Mouse (Mus musculus) kidney, embryonic 16.5 days (tissue): Measurements from ENCODE around the gene Rrad. TPM values are rescaled to one million over a fixed set of nuclear protein-coding genes. Genes with fewer than 3 reads are reported as not detected.

ENCODE experiments used
- ATAC-seq: fragments of 200-750 bp; cut with Nextera tagmentation; 2 replicates; pipeline ENCODE4 v1.8.0; 2017; ENCODE audit warnings: moderate TSS enrichment; ENCODE audit not compliant: low FRiP score, low TSS enrichment
- H3K27ac ChIP-seq: fragments of 300-500 bp; sonication (generic); 2 replicates; pipeline ENCODE4 v1.5.1; 2014; ENCODE audit warnings: low read length
- H3K27me3 ChIP-seq: fragments of 300-500 bp; sonication (generic); 2 replicates; pipeline ENCODE4 v1.6.1; 2014; ENCODE audit warnings: low read length, control low read depth, mixed read lengths; ENCODE audit not compliant: insufficient read depth
- H3K36me3 ChIP-seq: fragments of 300-500 bp; sonication (generic); 2 replicates; pipeline ENCODE4 v1.6.1; 2014; ENCODE audit warnings: low read length, control low read depth, mixed read lengths; ENCODE audit not compliant: insufficient read depth
- H3K4me1 ChIP-seq: fragments of 300-500 bp; sonication (generic); 2 replicates; pipeline ENCODE4 v1.6.1; 2014; ENCODE audit warnings: low read length, control low read depth, mixed read lengths; ENCODE audit not compliant: insufficient read depth
- H3K4me2 ChIP-seq: fragments of 300-500 bp; sonication (generic); replicated peaks from 2 replicates; pipeline ENCODE4 v1.6.1; 2014; ENCODE audit warnings: low read depth, low read length
- H3K4me3 ChIP-seq: fragments of 300-500 bp; sonication (generic); 2 replicates; pipeline ENCODE4 v1.5.1; 2014; ENCODE audit warnings: mild to moderate bottlenecking, low read length
- H3K9ac ChIP-seq: fragments of 300-500 bp; sonication (generic); replicated peaks from 2 replicates; pipeline ENCODE4 v1.6.1; 2014; ENCODE audit warnings: low read length
- H3K9me3 ChIP-seq: fragments of 300-500 bp; sonication (generic); 2 replicates; pipeline ENCODE4 v1.6.1; 2016; ENCODE audit warnings: low read length, control low read depth
- WGBS: fragments of 180-500 bp; shearing (Covaris S2); extraction: QIAGEN DNeasy Blood & Tissue Kit; methylation state at CpG from one replicate; pipeline ENCODE4 v1.1.7; 2014; 5-methylcytosine and 5-hydroxymethylcytosine counted together
- polyA plus RNA-seq: library from polyadenylated mRNA; unstranded; fragments of >200 nt; fragmentation: Nextera tagmentation; extraction: Ambion mirVana; gene quantifications from 2 replicates; pipeline ENCODE4 v1.2.1, GENCODE M21; 2015

Rrad gene
- polyA plus RNA-seq, 1 experiment from 2014 or later = 15.0 TPM

DNA sequence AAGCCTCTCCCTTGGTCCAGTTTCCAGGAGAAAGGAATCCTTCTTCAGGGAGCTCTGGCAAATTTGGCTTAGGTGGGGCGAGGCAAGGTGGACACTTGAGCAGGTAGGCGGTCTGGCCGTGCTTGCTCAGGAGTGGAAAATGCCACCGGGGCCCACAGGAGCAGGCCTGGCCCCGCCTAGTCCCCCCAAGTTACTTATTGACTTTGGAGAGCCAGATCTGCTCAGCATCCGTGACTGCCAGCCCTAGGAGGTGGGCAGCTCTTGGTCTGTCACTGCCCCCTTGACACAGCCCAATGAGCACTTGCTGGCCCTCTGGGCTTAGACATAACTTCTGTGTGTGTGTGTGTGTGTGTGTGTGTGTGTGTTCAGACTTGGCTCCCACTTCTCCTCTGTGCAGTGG, 7.0 kb downstream of the Rrad start, which contains the start of gene Cdh16:
Gene Cdh16 (minus strand): TSS at position 236 of the 400 bp plus-strand sequence.
- ATAC-seq = peak; percentile 97
- 46% methylated on average over 6 of the region's 6 CpGs for WGBS
- peak within 1 kb of the TSS; percentile 94 for H3K27ac ChIP-seq
- no peaks in the 10 kb centered on the region for H3K9me3 ChIP-seq
- peak within 1 kb of the TSS; percentile 35 for H3K4me3 ChIP-seq
- H3K27me3 ChIP-seq = no peaks in the 10 kb centered on the region
- H3K9ac ChIP-seq = peak within 1 kb of the TSS; percentile 43
- peak within 1 kb of the TSS; percentile 43 for H3K4me2 ChIP-seq
- H3K36me3 ChIP-seq = no peaks in the 10 kb centered on the region; the same call in 1 of the 2 replicates
- no peaks in the 10 kb centered on the region for H3K4me1 ChIP-seq

- WGBS = 78% methylated on average over 5 of the region's 5 CpGs
- Histone ChIP-seq H3K9ac (no peak overlapping the region), H3K4me1 (no peaks in the 10 kb centered on the region)
These were observed 10.4 kb downstream of the Rrad start for GRCm38 (mm10) chr8:104620765-104621164.

GRCm38 (mm10) chr8:104613119-104613518, 18.0 kb downstream of the Rrad start:
- peaks cover 9% of the 10 kb centered on the region; the same call in 1 of the 2 replicates for H3K36me3 ChIP-seq
- H3K27me3 ChIP-seq = no peaks in the 10 kb centered on the region
- H3K4me1 ChIP-seq = no peaks in the 10 kb centered on the region
- WGBS = 58% methylated on average over 4 of the region's 4 CpGs
- H3K4me3 ChIP-seq = no peak overlapping the region
- no peaks in the 10 kb centered on the region for H3K9me3 ChIP-seq
- no peak for ATAC-seq
- H3K27ac ChIP-seq = no peak overlapping the region
- H3K4me2 ChIP-seq = no peak overlapping the region
- no peak overlapping the region for H3K9ac ChIP-seq

More at GRCm38 (mm10) chr8:104620765-104621164, 10.4 kb downstream of the Rrad start:
- H3K27me3 ChIP-seq = no peaks in the 10 kb centered on the region
- no peak for ATAC-seq
- no peak overlapping the region for H3K4me3 ChIP-seq
- H3K36me3 ChIP-seq = peaks cover 9% of the 10 kb centered on the region
- H3K27ac ChIP-seq = no peak overlapping the region
- H3K9me3 ChIP-seq = no peaks in the 10 kb centered on the region
- H3K4me2 ChIP-seq = no peak overlapping the region

GRCm38 (mm10) chr8:104611613-104612012, 19.5 kb downstream of the Rrad start:
- H3K36me3 ChIP-seq = peaks cover 6% of the 10 kb centered on the region; the same call in 1 of the 2 replicates
- H3K9me3 ChIP-seq = no peaks in the 10 kb centered on the region
- peaks cover 3% of the 10 kb centered on the region; the same call in 1 of the 2 replicates for H3K4me1 ChIP-seq
- no peak overlapping the region for H3K27ac ChIP-seq
- H3K4me3 ChIP-seq = no peak overlapping the region
- H3K4me2 ChIP-seq = no peak overlapping the region
- no peak for ATAC-seq
- H3K27me3 ChIP-seq = no peaks in the 10 kb centered on the region
- no peak overlapping the region for H3K9ac ChIP-seq
- 78% methylated on average over 4 of the region's 4 CpGs for WGBS

DNA sequence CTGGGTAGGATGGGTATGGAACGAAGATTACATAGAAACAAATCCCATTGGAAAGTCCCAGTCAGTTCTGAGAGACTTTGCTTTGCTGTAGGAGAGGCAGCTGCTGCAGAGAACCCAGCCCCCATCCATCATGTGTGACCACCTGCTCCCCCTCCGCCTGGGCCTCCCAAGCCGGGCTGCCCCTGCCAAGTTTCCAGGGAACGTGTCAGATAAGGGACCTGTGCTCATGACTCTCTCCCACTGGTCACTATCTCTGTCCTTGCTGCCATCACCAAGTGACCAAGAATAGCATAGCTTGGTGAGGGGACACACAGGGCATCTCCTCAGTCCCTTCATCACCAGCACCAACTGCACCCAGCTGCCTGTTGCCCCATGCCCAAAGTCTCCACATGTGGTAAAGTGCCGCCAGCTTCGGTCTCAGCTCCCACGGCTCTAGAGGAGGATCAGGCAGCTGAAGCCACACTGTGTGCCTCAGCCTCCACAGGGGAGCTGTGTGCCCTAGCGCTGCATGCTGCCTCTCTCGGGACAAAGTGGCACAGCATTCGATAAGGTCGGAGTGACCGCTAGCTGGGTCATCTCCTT, 20.9 kb downstream of the Rrad start:
- 77% methylated on average over 12 of the region's 12 CpGs for WGBS
- no peak for ATAC-seq
- H3K9ac ChIP-seq = no peak overlapping the region
- H3K36me3 ChIP-seq = no peaks in the 10 kb centered on the region
- peaks cover 12% of the 10 kb centered on the region for H3K4me1 ChIP-seq
- no peak overlapping the region for H3K4me2 ChIP-seq
- no peaks in the 10 kb centered on the region for H3K27me3 ChIP-seq
- no peaks in the 10 kb centered on the region for H3K9me3 ChIP-seq
- H3K4me3 ChIP-seq = no peak overlapping the region
- H3K27ac ChIP-seq = no peak overlapping the region

DNA sequence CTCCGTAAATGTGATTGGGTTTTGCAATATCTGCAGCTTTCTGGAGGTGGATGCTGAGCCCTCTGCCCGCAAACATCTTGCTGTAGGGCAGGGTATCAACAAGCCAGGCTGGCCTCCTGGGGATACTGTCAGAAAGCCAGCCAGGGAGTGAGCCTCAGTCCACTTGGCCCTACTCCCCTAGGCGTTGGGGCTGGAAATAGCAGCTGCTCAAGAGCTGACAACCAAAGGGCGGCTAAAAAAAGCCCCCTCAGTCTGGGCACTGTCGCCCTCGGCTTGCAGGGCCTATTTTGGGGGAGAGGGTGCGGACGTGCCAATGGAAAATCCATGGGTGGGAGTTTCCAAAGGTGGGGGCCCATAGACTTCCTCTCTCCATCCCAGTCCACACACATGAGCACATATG, 21.9 kb downstream of the Rrad start:
- Histone ChIP-seq H3K36me3 (no peaks in the 10 kb centered on the region), H3K4me3 (no peak overlapping the region), H3K27ac (no peak overlapping the region), H3K4me1 (peaks cover 12% of the 10 kb centered on the region), H3K9me3 (no peaks in the 10 kb centered on the region), H3K27me3 (no peaks in the 10 kb centered on the region), H3K4me2 (no peak overlapping the region), H3K9ac (no peak overlapping the region)
- WGBS = 81% methylated on average over 8 of the region's 8 CpGs
- no peak for ATAC-seq

DNA sequence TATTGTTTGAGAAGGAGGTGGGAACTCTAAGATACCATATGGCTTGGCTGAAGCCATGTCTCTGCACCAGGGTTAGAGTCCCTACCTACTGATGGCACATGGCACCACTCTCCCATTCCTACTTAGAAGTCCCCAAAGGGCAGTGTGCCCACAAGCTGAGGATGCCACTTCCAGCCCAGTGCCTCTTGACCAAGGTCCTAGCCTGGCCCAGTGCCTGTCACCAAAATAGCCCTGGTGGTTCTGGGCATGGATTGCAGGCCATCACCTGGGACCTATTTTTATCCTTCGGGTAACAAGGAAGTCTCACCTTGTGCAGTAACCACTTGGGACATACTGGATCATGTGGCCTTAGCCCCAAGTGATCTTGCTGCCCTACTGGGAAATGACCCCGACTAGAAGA, 23.2 kb downstream of the Rrad start:
- Histone ChIP-seq H3K4me3 (no peak overlapping the region), H3K27me3 (no peaks in the 10 kb centered on the region), H3K36me3 (no peaks in the 10 kb centered on the region), H3K4me2 (no peak overlapping the region), H3K9ac (no peak overlapping the region), H3K9me3 (no peaks in the 10 kb centered on the region), H3K4me1 (peaks cover 17% of the 10 kb centered on the region), H3K27ac (no peak overlapping the region)
- no peak for ATAC-seq
- 76% methylated on average over 2 of the region's 2 CpGs for WGBS

DNA sequence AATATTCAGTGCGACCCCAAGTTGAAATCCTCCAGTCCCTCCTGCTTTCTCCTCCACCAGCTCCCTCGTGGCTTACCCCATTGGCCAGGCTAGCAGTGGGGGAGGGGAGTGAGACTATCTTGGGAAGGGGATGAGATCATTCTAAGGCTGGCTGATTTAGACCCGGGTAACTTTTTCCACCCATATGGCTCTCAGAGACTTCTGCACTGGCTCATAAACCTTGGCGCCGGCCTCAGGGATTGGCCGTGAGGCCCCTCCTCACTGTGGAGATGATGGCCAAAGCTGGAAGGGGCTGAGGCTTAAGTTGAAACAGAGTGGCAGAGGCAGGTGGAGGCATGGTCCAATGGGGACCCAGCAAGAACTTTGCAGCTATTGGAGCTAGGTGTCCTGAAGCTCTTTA, 24.8 kb downstream of the Rrad start:
- 8% methylated on average over 6 of the region's 6 CpGs for WGBS
- Histone ChIP-seq H3K4me3 (no peak overlapping the region), H3K27me3 (no peaks in the 10 kb centered on the region), H3K27ac (peak overlapping the region; percentile 40), H3K9me3 (no peaks in the 10 kb centered on the region), H3K36me3 (no peaks in the 10 kb centered on the region), H3K4me1 (peaks cover 29% of the 10 kb centered on the region), H3K4me2 (no peak overlapping the region), H3K9ac (0 out of 2 replicates have a peak overlapping the region, but pooled peaks have one; percentile 28)
- ATAC-seq = peak; percentile 46

DNA sequence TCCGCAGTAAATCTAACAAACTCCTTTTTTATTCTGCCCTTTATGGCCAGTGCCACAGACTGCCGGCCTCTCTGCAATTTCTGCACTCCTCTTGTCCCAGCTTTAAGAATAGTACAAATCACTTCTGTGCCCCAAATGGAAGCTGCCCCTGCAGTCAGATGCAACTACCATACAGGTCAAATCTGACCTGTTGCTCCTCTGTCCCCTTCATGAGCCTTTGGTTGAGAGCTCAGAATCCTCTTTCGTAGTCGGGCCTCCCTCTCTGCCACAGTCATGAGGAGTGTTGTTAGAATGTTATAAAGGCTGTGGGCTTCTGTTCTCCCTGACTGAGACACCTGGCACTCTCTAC, 27.9 kb downstream of the Rrad start:
- Histone ChIP-seq H3K4me3 (no peak overlapping the region), H3K27me3 (no peaks in the 10 kb centered on the region), H3K27ac (no peak overlapping the region), H3K9ac (peak overlapping the region; percentile 55), H3K4me2 (peak overlapping the region; percentile 23; the same call in 1 of the 2 replicates), H3K9me3 (no peaks in the 10 kb centered on the region), H3K4me1 (peaks cover 43% of the 10 kb centered on the region), H3K36me3 (no peaks in the 10 kb centered on the region)
- WGBS = 54% methylated on average over 4 of the region's 4 CpGs
- ATAC-seq = no peak

DNA sequence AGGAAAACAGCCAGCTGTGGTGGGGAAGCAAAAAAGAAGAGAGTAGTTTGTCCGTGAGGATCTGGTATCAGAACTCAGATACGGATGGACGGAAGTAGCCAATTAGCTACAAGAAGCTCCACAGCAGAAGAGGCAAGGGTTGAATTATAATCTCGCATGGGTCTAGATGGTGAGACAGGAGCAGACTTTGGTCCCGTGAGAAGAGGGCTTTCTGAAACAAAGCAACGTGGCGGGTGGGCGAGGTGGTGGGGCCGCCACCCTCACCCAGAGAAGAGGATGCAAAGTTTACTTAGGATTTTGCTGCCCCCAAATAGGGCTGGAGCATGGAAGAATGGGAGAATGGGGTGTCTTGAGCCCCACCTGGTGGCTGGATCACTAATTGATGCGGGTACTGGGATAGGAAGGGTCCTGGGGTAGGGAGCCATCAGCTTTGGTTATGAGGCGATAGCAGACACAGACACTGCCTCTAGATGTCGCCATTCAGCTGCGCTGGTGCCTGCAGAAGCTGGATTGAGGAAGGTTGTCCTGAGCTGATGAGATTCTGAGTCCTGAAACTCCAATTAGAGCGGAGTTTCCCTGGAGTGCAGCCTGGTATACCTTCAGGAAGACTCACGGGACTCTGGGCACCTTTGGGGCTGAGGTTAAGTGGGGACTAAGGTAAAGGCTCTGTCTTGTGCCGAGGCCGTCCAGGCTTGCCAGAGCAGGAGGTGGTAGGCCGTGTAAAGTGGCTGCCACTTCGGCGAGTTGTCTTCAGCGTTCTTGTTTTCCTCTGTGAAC, 28.5 kb downstream of the Rrad start:
- H3K27ac ChIP-seq = peak overlapping the region; percentile 43; the same call in 1 of the 2 replicates
- peak overlapping the region; percentile 66 for H3K4me2 ChIP-seq
- WGBS = 14% methylated on average over 21 of the region's 21 CpGs
- H3K27me3 ChIP-seq = no peaks in the 10 kb centered on the region
- no peaks in the 10 kb centered on the region for H3K36me3 ChIP-seq
- ATAC-seq = peak; percentile 85
- peak overlapping the region; percentile 32 for H3K4me3 ChIP-seq
- peaks cover 46% of the 10 kb centered on the region for H3K4me1 ChIP-seq
- H3K9me3 ChIP-seq = no peaks in the 10 kb centered on the region
- H3K9ac ChIP-seq = peak overlapping the region; percentile 57
